Mouse (Mus musculus): ENCODE measurements at regions not wholly inside any gene's neighbourhood (a gene's known extent, or its start where the extent isn't known, plus 50 kb on each side); places are given as distances from the start of the nearest gene placed in this dataset.

GRCm38 (mm10) chr9:30577243-30577642, 150.3 kb downstream of the Snx19 start:
- DNase-seq: no peak

DNA sequence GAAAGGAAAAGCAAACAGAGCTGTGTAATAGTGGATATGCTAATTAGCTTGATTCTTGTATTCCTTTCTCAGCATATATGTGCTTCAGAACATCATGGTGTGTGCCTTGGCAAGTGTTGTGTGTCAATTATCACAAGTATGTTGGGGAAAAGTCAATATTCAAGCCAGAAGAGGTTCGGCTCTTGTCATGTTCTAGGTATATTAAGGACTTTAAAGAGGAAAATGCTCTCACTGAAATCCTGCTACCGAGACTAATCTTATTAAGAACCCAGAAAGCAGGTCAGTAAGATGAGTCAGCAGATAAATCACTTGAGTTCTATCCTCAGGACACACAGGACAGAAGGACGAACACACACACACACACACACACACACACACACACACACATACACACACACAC, 148.6 kb downstream of the Snx19 start:
- DNase-seq: no peak

DNA sequence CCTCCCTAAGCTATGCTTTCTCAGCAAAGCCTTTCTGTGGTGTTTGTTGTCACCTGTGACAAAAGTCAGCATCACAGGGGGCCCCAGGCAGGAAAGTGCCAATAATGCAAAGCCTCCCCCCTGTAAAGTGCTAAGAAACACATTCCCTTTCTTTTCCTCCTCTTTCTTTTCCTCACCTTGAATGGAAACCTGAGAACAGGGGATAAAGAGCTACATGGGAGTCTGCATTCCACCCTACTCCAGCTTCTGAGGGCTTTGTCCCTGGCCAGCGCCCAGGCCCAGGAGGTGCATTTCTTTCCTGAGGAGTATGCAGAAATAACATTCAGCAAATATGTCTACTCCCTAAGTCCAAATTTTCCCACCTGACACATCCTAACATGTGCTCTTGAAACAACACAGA, 146.4 kb downstream of the Snx19 start:
- no peak for DNase-seq

GRCm38 (mm10) chr9:30571014-30571413, 144.1 kb downstream of the Snx19 start:
- no peak for DNase-seq

DNA sequence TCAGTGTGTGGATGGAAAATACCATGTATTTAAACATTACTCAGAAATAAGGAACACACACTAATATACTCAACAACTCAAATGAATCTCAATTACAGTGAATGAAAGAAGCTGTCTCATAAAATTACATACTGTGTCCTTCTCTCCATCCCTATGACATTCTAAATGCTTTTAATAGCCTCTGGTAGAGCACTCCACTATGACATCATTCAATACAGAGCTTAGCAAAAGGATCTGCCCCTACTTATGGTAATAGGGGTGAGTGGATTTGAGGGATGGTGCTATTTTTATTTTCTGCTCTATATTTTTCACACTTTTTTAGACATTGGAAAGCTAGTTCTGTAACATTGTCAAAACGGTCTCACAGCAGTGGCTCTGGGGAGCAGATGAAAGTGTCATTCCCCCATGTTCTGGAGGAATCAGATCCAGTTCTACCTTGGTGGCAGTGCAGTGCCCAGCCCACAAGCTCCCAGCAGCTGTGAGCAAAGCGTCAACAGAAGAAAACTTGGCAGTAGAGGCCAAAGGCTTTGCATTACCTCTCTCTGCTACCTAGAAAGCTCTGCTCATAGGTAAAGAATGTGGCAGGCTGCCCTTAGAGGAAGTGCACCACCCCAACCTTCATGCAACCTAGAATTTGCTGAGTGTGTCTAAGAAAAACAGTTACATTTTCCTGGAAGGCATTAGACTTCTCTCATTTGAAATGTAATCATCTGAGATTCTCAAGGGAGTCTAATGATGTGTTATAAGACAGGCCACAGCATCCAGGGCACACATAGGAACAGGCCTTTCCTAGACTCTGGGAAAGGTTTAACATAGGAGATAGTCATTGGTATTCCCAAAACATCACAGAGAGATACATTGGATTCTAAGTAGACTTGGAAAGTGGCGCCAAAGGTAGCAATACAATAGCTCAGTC, 138.1 kb downstream of the Snx19 start:
- DNase-seq: no peak

DNA sequence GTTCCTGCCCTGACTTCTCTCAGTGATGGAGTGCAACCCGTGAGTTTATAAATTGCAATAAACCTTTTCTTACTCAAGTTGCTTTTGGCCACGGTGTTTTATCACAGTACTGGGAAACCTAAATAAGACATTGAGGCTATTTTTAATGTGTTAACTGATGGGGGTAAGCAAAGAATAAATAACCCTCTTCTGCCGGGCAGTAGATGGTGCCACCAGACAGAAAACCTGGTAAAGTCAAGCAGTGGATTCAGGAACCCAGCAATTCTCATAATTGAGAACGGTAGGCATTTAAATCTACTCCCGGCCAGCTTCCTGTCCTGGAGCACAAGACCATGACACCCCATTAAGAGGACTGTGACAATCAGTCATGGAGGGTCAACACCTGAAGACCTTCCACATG, 136.5 kb downstream of the Snx19 start:
- no peak for DNase-seq

DNA sequence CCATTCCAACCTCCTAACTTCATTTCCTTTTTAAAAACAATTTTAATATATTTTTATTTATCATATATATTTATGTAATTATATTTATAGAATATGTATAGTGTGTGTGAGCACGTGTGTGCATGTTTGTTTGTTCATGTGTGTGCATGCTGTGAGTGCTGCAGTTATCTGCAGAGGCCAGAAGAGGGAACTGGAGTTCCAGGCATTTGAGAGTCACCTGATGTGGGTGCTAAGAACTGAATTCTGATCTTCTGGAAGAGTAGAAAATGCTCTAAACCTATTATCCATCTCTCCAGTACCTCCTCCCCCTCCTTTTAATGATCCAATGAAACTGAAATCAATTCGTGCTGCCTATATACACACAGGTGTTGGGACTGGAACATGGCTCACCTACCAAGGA, 128.0 kb downstream of the Snx19 start:
- DNase-seq: no peak

GRCm38 (mm10) chr9:30552721-30553120, 125.8 kb downstream of the Snx19 start:
- no peak for DNase-seq

GRCm38 (mm10) chr9:30549892-30550515, 123.1 kb downstream of the Snx19 start:
- no peak for DNase-seq

DNA sequence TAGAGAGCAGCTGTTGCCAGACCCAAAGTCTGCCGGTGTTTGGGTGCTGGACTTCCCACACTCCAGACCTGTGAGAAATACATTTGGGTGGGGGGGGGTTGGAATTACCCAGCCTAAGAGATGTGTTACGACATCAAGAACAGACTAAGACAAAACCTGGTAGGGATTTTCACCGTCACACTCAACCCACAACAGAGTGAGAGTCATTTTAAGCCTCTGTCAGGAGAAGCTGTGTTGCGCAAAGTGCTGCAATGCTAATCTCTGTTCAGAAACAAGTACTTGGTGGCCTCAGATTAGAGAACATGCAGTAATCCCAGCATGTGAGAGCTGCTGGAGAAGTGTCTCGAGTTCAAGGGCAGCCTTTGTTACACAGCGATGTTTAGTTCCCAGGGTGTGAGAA, 113.0 kb downstream of the Snx19 start:
- DNase-seq: no peak

GRCm38 (mm10) chr9:30536508-30537100, 109.7 kb downstream of the Snx19 start:
- DNase-seq: no peak

DNA sequence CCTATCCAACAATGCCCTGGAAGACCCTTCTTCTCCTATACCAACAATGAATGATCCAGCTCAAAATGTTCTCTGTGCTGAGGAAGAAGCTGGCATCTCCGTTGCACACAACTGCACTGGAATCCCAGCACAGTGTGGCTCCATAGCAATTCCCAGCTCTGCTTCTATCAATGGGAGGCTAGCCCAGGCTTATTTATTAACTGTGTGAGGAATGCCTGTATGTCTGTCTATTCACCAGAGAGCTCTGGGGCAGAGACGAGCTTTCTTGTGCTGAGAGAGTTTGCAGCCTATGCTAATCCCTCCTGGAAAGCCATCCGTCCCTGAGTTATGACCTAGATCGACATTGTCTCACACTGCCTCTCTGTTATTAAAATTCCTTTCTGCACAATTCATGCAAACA, 108.1 kb downstream of the Snx19 start:
- DNase-seq: no peak

- no peak for DNase-seq
Observed at GRCm38 (mm10) chr9:30533780-30534343, 107.0 kb downstream of the Snx19 start.

- DNase-seq: no peak
Observed at GRCm38 (mm10) chr9:30533091-30533779, 106.3 kb downstream of the Snx19 start.

DNA sequence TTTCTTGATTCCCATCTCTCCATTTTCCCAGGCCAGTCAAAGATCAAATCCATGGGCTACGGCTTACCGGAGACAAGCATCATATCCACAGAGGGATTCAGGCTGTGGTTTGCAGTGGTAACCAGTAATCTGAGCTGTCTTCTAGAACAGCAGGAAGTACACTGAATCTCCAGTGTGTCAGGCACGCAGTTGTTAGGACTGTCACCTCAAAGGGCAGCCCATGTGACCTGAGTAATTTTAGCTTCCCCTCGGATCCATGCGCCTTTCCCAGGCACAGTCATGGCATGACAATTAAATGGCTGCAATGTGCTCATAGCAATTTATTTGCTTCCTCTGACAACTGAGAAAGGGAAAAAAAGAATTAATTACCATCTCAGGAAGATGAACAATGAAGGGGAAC, 98.2 kb downstream of the Snx19 start:
- DNase-seq: no peak

GRCm38 (mm10) chr9:30524401-30525066, 97.6 kb downstream of the Snx19 start:
- DNase-seq: no peak

- no peak for DNase-seq
Observed at GRCm38 (mm10) chr9:30523852-30524251, 96.9 kb downstream of the Snx19 start.

DNA sequence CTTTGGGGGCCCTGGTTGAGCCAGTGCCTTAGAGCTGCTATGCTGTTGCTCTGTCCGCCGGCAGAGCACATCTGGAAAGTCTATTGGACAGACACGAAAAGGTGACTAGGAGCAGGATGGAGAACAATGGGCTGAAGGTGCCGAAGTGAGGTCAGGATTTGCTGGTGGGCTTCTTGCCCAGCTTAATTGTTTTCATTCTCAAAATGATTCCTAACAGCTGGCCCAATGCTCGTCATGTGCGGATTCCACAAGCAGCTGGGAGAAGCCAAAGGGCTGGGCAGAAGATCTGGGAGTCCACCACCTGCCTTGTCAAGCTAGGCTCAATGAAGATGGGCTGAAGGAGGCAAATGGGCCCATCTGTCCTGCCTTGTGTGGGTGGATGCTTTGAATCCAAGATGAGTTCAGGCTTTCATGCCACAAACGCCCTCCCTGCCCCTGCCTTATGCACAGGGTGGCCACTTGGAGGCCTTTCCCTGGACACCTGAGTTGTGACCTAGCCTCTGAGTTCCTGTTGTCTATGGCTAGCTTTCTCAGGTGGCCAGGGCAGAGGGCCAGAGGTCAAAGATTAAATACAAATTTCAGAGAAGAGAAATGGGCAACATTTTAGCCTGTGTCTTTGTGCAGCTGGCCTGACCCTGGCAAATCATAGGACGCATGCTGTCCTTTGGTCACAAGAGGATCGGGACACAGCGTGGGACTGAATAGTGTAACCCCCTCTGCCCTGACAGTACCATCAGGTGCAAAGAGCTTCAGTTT, 95.9 kb downstream of the Snx19 start:
- DNase-seq: no peak

- no peak for DNase-seq
Observed at GRCm38 (mm10) chr9:30521556-30522240, 94.8 kb downstream of the Snx19 start.

- no peak for DNase-seq
Observed at GRCm38 (mm10) chr9:30520853-30521439, 94.0 kb downstream of the Snx19 start.

- no peak for DNase-seq
Observed at GRCm38 (mm10) chr9:30520116-30520515, 93.2 kb downstream of the Snx19 start.

Measured in cerebellum, postnatal 36 days (tissue).